Mouse (Mus musculus) adrenal gland, postnatal 36 days (tissue): ENCODE measurements at regions not wholly inside any gene's neighbourhood (a gene's known extent, or its start where the extent isn't known, plus 50 kb on each side); places are given as distances from the start of the nearest gene placed in this dataset.
"Not testable (repeated sequence)": the region's sequence is repeated elsewhere in the genome, so short reads cannot be mapped to it uniquely, and the experiment has no call there.

Experiments
- DNase-seq, 2 experiments: peaks; one replicate each; pipeline ENCODE4 v3.0.0; 2021; ENCODE audit warnings: mixed read lengths in 1 of 2

- DNase-seq: no peak
Observed at GRCm38 (mm10) chr6:84315175-84315912, 278.4 kb downstream of the Cyp26b1 start.

GRCm38 (mm10) chr6:84313797-84314196, 279.9 kb downstream of the Cyp26b1 start:
- no peak for DNase-seq

- no peak for DNase-seq
Observed at GRCm38 (mm10) chr6:84310635-84311241, 283.0 kb downstream of the Cyp26b1 start.

- no peak for DNase-seq
Observed at GRCm38 (mm10) chr6:84307556-84307955, 286.2 kb downstream of the Cyp26b1 start.

DNA sequence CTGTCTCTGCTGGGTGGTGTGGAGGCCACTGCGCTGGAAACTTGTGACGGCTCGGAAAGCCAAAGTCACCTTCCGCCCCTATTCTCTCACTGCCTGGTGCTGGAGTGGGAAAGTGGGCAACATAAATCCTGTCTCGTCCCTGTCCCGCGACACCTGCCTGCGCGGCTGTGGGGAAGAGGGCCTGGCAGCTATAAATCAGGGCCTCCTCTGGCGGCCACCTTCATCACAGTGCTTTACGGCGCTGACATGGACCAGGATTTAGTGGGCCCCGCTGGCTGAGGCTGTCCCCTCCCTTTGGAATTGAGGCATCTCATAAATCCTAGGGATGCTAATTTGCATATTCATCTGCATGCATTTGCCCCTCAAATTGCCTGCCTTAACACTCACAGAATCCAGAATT, 287.1 kb downstream of the Cyp26b1 start:
- no peak for DNase-seq

DNA sequence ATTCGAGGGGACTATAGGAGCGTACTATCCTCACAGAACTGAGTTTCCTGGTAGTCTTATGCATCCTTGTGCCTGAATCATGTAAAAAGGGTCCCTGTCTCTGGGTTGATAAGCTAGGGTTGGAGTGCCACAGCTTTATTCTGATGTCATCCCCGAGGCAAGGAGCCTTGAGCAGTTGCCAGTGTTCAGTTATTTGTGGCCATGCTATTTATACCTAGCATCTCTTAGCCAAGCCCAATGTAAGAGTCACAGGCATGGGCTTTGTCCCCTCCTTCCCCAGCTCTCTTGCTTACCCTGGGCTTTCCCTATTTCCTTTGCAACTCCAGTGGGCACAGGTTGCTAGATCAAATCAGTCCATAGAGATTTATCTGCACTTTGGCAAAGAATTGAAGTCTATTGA, 288.6 kb downstream of the Cyp26b1 start:
- no peak for DNase-seq

DNA sequence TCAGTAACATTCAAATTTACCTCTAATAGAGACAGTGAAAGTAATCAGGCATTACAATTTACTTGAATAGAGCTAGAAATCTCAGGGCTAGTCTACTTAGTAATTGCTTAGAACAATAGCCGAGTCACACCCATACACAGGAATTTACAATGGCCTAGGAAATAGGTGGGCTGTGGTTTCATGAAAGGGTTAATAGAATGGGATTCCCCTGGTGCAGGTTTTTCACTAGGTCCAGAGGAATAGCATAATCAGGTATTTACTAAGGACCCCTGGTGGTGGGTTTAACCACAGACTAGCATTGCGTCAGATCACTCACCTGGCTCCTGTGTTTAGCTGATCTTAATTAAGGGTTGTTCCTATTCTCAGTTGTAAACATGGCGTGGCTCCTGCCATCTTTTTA, 290.8 kb downstream of the Cyp26b1 start:
- DNase-seq: not testable (repeated sequence)

DNA sequence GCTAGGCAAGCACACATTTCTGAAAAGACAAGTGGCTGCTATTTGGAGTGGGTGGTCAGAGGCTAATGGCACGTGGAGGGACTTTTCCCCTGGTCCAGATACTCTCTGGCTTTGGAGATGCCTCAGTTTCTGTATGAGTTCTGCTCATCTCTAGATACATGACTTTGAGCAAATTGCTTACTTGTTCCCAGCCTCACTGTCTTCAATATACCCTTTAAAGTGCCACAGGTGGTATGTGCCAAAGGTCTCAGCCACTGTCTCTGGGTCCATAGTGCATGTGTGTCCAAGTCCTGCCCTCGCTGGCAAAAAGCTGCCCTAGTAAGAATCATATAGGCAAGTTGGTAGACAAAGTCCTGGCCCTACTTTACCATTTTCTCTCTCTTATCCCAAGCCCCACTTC, 291.5 kb downstream of the Dysf start:
- no peak for DNase-seq

DNA sequence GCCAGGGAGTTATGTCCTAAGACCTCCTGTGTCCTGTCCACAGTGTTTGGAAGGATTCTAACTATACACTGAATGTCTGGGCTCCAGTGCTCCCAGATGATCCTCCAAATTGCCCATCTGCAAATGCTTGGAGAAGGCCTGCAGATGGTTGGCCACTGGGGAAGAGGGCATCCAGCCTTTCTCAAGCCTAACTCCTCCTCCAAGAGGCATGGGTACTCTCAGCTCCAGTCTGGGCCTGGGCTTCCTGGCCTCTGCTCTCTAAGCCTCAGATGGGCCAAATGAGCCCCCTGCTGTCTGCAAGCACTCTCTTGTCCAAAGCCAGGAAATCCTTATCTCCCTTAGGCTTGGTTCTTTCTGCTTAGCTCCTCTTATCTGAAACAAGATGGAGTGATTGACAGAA, 290.8 kb downstream of the Dysf start:
- no peak for DNase-seq

GRCm38 (mm10) chr6:84273907-84274306, 265.5 kb downstream of the Dysf start:
- DNase-seq: not testable (repeated sequence)

DNA sequence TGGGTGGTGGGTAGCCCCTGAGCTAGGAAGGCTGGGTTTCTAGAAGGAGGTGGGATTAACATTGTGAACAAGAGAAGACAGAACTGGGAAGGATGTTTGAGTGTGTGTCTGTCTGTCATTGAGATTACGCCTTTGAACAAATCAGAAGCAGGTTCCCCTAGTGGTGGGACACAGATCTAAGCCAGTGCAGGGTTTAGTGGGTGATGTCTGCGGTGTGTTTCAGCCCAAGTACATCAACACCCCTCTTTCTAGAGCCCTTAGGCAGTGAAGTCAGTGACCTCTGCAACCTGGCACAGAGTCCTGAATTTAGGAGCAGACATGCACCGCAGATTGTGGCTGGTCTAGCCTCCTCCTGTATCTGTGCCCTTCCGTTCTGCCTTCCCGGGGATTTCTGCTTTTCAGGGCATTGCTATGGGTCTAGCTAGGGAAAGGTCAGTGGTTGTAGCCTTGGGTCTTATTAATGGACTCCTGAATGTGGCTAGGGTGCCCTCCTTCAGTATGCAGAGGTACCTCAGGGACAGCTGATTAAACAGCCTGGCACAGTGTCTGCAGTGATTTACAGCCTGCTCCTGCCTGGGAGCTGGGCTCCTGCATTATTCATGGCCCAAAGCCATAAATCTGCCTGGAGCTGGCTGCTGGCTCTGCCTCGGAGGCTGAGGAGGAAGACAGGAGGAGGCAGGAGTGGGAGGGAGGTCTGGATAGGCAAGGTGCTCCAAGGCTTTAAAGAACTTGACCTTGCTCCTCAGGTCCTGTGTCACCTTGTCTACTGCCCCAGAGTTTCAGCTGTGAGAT, 264.3 kb downstream of the Dysf start:
- DNase-seq: peak; percentile 88

DNA sequence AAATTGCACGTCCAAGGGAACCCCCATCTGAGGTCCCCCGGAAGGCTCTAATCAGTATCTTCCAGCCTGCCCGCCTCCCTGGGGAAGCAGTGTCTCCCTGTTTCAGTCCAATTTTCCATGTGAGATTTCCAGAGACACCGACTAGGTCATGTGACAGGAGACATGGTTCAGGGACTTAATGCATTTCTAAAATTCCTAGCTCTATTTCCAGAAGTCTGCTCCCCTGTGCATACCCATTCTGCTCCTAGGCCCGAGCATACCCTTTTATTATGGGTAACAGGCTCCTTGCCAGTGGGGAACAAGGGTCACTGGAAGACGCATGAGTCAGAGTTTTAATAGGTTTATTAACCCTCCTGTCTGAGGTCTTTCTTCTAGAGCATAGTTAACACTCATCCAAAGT, 263.6 kb downstream of the Dysf start:
- no peak for DNase-seq

DNA sequence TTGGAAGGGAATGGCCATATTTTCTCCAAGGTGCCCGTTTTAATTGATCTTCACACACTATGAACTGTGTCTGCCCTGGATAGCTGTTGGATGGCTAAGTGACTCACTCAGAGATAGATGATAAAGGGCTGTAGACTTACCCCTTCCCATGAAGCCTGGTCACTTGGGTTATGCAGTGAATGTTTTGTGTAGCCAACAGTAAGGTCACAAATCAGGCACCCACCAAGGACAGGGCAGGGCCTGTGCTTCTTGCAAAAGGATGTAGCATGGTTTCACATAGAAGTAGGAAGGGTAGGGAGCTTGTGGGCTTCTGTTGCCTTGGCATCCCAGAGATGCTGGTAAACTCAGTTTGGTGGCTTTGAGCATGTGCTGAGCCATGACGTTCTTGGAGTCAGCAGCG, 263.1 kb downstream of the Dysf start:
- peak in 1 of 2 experiments; percentile 13 for DNase-seq

DNA sequence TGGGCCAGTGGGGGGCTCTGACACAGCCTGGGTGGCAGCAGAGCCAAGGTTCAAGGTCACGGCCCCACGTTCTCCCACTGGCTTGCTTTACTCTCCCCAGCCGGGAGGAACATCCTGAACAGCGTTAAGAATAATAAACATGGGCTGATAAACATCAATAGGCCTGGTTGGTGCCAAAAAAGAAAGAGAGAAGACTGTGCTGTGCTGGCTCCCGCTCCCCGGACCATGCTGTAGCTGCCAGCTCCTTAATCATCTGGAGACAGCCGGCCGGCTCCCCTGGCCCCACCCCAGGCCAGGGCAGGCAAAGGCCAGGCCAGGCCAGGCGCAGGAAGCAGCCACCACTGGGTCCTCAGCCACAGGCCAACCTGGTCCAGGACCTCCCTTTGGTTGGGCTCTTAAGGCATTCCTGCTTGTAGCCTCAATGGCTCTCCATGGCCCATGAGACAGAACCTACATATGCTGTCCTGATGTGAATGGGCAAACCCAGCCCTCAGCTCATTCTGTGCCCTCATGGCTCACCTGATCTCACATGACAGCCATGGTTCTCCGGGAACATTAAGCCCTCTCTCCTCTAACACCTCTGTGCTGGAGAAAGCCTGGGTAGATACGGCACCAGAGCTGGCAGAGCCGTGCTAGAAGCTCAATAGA, 262.3 kb downstream of the Dysf start:
- DNase-seq: peak; percentile 61 to 73

DNA sequence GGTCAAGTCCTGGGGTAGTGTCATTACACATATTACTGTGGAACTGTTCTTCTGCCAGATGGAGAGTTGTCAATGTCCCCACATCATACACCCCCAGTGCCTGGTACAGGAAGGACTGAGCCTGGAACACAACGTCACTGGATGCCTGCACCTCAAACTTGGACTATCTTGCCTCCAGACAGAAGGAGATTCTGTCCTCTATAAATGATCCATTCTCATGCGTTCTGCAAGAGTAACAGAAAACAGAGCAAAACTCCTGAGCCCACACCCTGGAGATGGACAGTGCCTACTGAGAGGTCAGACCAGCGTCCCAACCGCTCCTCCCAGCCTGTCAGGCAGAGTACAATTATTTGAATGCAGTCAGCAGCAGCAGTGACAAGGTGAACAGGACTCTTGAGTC, 261.1 kb downstream of the Dysf start:
- DNase-seq: no peak

DNA sequence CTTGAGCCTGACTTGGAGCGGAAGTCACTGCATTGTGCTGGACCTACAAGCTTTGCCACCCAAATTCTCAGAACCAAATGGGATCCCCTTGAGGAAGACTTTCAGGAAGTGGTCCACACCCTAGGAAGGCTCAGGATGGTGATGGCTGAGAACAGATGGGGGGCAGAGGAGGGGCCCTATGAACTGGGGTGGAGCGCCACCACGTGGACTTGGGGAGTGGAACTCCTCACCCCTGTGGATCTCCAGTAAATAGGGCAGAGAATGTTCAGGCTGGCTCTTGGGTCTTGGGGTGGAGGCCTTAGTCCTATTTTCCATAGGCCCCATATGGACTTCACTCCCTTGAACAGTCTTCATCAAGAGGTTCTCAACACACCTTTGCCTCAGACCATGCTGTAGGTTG, 260.6 kb downstream of the Dysf start:
- DNase-seq: no peak

DNA sequence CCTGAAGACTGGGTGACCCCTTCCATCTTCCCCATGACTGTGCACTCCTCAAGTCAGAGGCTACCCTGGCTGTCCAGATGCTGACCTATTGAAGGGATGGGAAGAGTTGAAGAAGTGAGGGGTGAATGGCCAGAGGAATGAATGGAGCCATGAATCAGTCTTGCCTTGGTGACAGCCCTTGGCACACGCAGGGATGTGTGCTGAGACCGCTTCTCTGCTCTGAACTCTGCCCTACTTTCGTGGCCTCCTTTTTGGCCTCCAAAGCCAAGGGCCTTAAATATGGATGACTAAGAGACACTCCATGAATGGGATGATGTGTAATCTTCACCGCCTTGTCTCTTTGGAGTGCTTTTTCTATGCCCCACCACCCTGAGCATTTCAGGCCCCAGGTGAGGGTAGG, 259.7 kb downstream of the Dysf start:
- DNase-seq: peak; percentile 63 to 72

DNA sequence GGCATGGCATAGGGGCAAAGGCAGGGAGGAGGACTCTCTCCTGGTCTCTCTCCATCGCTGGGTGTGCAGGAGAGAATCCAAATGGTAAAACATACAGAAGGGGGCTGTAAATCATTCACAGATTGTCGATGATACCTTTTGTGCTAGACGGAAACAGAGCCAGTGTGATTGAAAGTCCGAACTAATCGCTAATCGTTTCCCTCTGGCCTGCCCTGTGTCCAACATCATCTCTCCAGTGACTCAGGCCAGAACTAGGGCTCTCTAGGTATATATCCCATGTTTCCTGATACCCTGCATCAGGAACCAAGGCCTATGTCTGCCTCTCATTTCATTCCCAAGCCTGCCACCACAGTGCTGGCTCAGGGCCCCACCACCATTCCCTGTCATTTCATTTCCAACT, 259.1 kb downstream of the Dysf start:
- no peak for DNase-seq

GRCm38 (mm10) chr6:84266736-84267135, 258.3 kb downstream of the Dysf start:
- peak; percentile 88 for DNase-seq

GRCm38 (mm10) chr6:84264681-84265080, 256.3 kb downstream of the Dysf start:
- no peak for DNase-seq

- no peak for DNase-seq
Observed at GRCm38 (mm10) chr6:84263686-84264085, 255.3 kb downstream of the Dysf start.

- DNase-seq: peak in 1 of 2 experiments; percentile 21
Observed at GRCm38 (mm10) chr6:84262766-84263165, 254.4 kb downstream of the Dysf start.

- no peak for DNase-seq
Observed at GRCm38 (mm10) chr6:84261483-84261882, 253.1 kb downstream of the Dysf start.
